Mouse (Mus musculus) erythroblast, embryonic 14.5 days (primary cell): Measurements from ENCODE around the gene Zfp358. TPM values are rescaled to one million over a fixed set of nuclear protein-coding genes. Genes with fewer than 3 reads are reported as not detected.

Experiments
- H3K27me3 ChIP-seq: 2 replicates; pipeline ENCODE4 v1.6.1; 2012; ENCODE audit warnings: inconsistent platforms; ENCODE audit not compliant: control insufficient read depth
- H3K36me3 ChIP-seq: 2 replicates; pipeline ENCODE4 v1.6.1; 2012; ENCODE audit warnings: mild to moderate bottlenecking, inconsistent platforms; ENCODE audit not compliant: control insufficient read depth
- H3K4me1 ChIP-seq: 2 replicates; pipeline ENCODE4 v1.6.1; 2012; ENCODE audit warnings: inconsistent platforms; ENCODE audit not compliant: control insufficient read depth
- H3K4me3 ChIP-seq: replicated peaks from 2 replicates; pipeline ENCODE3; 2012; ENCODE audit warnings: moderate library complexity, mild to moderate bottlenecking, inconsistent platforms
- H3K9me3 ChIP-seq: 2 replicates; pipeline ENCODE4 v1.6.1; 2012; ENCODE audit warnings: low read length, inconsistent platforms, mixed read lengths; ENCODE audit not compliant: control insufficient read depth
- GATA1 ChIP-seq: IDR thresholded peaks from 2 replicates; pipeline ENCODE4 v1.6.1; 2012; ENCODE audit warnings: low read length, inconsistent platforms, mixed read lengths
- TAL1 ChIP-seq: IDR thresholded peaks from 3 replicates; pipeline ENCODE4 v1.6.1; 2012; ENCODE audit warnings: low read length, inconsistent platforms, mixed read lengths
- polyA plus RNA-seq: library from polyadenylated mRNA; stranded (reverse); fragments of >175 nt; gene quantifications from 2 replicates; pipeline ENCODE4 v1.2.3, GENCODE M21; 2012

The Zfp358 gene
- 0.07 and 0.20 TPM in 2 replicates for polyA plus RNA-seq

DNA sequence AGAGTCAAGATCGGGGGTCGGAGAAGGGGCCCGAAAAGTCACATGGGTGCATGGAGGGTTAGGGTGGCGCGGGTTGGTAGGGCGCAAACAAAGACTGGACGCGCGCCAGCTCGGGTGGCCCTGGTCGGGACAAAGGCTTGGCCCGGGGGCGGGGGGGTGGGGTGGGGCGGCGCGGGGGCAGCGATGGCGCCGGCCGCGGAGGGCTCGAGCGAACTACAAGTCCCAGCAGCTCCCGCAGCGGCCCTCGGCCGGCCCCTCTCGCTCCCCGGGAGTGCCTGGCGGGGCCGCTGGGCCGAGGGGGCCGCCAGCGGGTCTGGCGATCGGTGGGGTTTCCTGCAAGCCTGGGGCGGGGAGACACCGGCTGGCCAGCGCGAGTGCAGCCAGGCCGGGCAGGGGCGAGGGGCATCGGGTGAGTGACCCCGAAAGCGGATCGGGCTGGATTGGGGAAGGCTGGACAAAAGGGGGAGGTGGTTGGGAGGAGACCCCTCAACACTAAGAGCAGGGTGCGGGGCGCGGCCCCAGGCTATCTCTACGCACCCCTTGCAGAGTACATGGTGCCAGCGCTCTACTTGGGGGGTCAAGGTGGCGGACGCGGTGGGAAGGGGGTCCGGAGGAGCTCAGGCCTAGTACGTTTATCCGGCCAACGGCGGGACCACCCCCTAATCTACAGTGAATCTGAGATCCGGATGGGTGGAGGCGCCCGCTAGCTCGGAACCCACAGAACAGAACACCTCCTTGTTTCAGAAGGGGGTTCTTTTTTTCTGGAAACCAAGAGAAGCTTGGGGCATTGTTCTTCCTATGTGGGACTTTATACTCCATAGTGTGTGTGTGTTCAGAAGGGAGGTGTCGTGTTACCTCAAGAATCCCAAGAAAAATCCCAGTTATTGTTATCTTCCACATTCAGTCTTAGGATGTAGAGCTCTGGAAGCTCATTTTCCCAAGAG, at the start of gene Zfp358:
Gene Zfp358, plus strand, starts transcription at position 238 of the 944 bp plus-strand sequence.
- Histone ChIP-seq H3K4me3 (peak within 1 kb of the TSS; percentile 72), H3K36me3 (peaks cover 10% of the 10 kb centered on the region), H3K4me1 (peaks cover 30% of the 10 kb centered on the region), H3K27me3 (peaks cover 29% of the 10 kb centered on the region), H3K9me3 (peaks cover 10% of the 10 kb centered on the region)
- TF ChIP-seq GATA1 = no peak
- TF ChIP-seq TAL1 = no peak

DNA sequence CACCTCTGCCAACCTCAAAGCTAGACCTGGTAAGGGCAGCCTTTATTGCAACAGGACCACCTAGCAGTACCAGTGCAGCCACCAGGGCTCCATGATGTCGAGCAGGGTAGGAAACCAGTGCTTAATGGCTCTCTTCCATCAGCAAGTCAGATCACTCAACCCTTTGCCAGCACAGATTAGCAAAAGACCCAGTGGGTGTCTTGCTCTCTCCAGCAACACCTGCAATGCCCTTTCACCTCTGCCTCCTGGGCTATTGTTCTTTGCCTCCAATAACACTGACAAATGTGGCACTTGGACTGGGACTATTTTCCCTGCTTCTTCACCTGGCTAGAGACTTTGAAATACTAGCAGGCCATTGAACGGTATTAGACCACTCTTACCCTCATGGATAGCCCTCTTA, 43.7 kb upstream of the Zfp358 start:
- no peaks in the 10 kb centered on the region for H3K27me3 ChIP-seq
- H3K4me3 ChIP-seq = no peak overlapping the region
- TF ChIP-seq GATA1 (no peak), TAL1 (no peak)
- H3K36me3 ChIP-seq = peaks cover 65% of the 10 kb centered on the region
- H3K4me1 ChIP-seq = no peaks in the 10 kb centered on the region
- no peaks in the 10 kb centered on the region for H3K9me3 ChIP-seq

DNA sequence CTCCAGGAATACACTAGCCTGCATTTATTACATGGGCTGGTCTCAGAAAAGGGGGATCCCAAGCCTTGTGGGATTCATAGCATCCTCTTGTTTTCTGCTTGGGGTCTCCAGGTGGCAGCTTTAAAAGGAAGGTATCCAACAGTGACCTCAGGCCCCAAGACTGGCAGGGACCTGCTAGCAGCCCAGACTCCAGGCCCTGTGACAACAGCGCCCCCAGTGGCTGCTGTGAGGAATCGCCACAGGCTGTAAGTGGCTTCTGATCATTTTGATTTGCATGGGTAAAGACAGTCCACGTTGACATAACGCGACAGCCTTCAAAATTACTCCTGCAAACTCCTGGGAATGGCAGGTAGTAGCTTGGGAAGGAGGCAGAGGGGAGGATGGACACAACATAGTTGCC, 42.3 kb upstream of the Zfp358 start:
- Histone ChIP-seq H3K4me3 (no peak overlapping the region), H3K4me1 (no peaks in the 10 kb centered on the region), H3K9me3 (no peaks in the 10 kb centered on the region), H3K36me3 (peaks cover 71% of the 10 kb centered on the region), H3K27me3 (no peaks in the 10 kb centered on the region)
- TF ChIP-seq TAL1 = no peak
- no peak for TF ChIP-seq GATA1

DNA sequence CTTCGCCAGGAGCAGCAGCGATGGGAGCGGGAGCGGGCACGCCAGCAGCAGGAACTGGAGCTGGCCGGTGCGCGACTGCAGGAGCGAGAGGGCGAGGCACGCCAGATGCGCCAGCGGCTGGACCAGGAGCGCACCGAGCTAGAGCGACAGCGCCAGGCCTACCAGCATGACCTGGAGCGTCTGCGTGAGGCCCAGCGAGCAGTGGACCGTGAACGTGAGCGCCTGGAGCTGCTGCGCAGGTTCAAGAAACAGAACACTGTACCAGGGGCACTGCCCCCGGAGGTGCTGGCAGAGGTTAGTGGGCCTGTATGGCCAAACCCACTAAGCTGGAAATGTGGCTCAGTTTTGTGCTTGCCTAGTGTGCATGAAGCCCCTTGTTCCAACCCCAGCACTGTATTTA, 40.9 kb upstream of the Zfp358 start:
- no peaks in the 10 kb centered on the region for H3K27me3 ChIP-seq
- no peak overlapping the region for H3K4me3 ChIP-seq
- H3K4me1 ChIP-seq = no peaks in the 10 kb centered on the region
- no peaks in the 10 kb centered on the region for H3K9me3 ChIP-seq
- no peak for TF ChIP-seq GATA1
- no peak for TF ChIP-seq TAL1
- H3K36me3 ChIP-seq = peaks cover 76% of the 10 kb centered on the region

DNA sequence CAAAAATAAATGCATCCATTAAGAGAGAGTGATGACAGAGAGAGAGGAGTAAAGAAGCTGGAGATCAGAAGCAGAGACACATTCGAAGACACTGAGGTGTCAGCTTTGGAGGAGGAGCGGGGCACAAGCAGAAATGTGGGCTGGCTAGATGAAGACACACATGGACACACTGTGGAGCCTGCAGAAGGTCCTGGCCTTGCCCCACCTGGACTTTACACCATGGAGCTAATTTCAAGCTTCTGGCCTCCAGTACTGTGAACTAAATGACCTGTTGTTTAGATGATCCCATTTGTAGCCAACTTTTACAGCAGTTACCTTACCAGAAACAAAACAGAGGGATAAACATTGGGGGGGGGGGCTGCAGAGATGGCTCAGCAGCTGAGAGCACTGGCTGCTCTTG, 29.7 kb upstream of the Zfp358 start:
- Histone ChIP-seq H3K36me3 (peaks cover 6% of the 10 kb centered on the region; the same call in 1 of the 2 replicates), H3K4me3 (no peak overlapping the region), H3K9me3 (no peaks in the 10 kb centered on the region), H3K4me1 (peaks cover 17% of the 10 kb centered on the region), H3K27me3 (no peaks in the 10 kb centered on the region)
- TF ChIP-seq TAL1 = no peak
- no peak for TF ChIP-seq GATA1

DNA sequence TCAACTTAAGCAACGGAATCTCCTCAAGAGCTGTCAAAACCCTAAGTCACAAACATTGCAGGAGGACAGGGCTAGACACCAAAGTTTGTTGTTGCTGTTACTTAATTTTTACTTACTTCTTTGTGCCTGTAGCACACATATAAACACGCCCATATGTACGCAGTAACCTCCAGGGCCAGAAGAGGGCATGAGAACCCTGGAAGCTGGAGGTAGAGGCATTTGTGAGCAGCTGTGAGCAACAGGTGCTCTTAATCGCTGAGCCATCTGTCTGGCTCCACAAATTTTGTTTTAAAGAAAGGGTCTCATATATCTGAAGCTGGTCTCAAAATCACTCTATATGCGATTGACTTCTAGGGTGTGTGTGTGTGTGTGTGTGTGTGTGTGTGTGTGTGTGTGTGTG, 28.6 kb upstream of the Zfp358 start:
- Histone ChIP-seq H3K9me3 (no peaks in the 10 kb centered on the region), H3K36me3 (peaks cover 3% of the 10 kb centered on the region; the same call in 1 of the 2 replicates), H3K4me3 (no peak overlapping the region), H3K27me3 (no peaks in the 10 kb centered on the region), H3K4me1 (peaks cover 18% of the 10 kb centered on the region)
- TF ChIP-seq GATA1 = no peak
- no peak for TF ChIP-seq TAL1

DNA sequence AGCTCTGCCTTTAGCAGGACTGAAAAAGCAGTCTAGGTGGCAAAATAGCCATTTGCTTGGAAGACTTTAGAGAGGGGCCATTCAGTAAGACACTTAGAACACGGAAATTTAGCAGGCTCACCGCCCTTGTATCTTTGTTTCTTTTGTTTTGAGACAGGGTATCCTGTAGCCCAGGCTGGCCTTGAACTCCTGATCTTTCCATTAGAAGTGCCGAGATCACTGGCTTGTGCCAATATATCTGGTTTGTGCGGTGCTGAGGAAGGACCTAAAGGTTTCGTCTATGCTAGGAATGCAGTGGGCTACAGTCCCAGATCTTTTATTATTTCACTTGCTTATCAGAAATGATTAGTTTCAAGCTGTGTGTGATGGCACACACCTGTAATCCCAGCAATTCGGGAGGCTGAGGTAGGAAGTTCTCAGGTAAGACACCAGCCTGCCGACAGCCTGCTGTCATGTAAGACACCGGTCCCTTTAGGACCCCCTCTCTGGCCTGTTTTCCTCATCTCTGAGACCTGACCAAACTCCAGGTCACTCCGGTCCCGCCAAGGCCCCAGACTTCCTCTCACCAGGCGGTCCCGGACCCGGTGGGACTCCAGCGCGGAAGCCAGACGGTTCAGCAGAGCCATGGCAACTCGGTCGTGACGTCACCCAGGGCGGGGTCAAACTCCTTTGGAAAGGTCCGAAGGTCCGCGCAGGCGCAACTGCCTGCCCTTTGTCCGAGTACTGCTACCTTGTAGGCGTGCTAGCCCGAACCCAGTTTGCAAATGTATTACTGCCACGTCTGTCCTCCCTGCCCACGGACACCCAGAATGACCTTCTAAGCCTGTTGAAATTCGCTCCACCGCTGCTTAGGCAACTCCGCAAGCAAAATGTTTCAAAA, 25.7 kb upstream of the Zfp358 start, which contains the start of gene Pex11g:
Gene Pex11g, minus strand, starts transcription at position 675 of the 880 bp plus-strand sequence.
- TF ChIP-seq TAL1 = no peak
- no peak for TF ChIP-seq GATA1

DNA sequence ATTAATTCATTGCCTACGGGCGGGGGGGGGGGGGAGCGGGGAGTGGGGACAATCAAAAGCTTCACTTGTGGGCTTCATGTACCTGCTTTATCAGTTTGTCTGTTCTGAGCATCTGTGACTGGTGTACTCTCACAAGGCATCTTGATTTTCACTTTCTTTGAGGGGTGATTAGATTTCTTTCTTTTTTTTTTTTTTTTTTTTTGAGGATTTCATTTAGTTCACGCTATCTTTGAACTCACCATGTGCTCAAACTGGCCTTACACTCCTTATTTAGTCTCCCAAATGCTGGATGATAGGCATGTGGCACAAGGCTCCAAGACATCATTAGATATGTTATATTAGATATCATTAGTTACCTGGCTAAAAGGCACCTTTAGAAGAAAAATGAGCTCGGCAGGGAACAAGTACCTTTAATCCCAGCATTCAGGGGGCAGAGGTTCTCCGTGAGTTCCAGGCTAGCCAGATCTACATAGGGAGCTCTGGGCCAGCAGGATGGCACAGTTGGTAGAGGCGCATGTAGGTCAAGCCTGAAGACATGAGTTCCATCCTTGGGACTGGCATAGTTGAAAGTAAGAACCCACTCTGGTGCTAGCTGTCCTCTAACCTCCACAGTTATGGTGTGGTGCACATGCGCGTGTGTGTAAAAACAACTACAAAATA, 24.9 kb upstream of the Zfp358 start:
- H3K4me3 ChIP-seq = peak overlapping the region; percentile 64
- no peaks in the 10 kb centered on the region for H3K27me3 ChIP-seq
- TF ChIP-seq GATA1 (no peak), TAL1 (no peak)
- no peaks in the 10 kb centered on the region for H3K9me3 ChIP-seq
- peaks cover 18% of the 10 kb centered on the region for H3K4me1 ChIP-seq
- H3K36me3 ChIP-seq = no peaks in the 10 kb centered on the region

More for the DNA sequence above, 25.7 kb upstream of the Zfp358 start, which contains the start of gene Pex11g:
- no peaks in the 10 kb centered on the region; the same call in 1 of the 2 replicates for H3K36me3 ChIP-seq
- H3K4me1 ChIP-seq = peaks cover 18% of the 10 kb centered on the region
- H3K27me3 ChIP-seq = no peaks in the 10 kb centered on the region
- H3K9me3 ChIP-seq = no peaks in the 10 kb centered on the region
- H3K4me3 ChIP-seq = peak within 1 kb of the TSS; percentile 64

DNA sequence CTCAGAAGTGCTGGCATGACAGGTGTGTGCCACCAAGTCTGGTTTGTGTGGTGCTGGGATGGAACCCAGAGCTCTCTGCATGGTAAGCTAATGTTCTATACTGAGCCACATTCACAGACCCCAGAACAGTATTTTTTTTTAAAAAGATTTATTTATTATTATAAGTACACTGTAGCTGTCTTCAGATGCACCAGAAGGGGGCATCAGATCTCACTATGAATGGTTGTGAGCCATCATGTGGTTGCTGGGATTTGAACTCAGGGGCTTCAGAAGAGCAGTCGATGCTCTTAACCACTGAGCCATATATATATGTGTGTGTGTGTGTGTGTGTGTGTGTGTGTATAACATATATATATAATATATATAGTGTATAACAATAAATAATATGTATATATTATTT, 24.1 kb upstream of the Zfp358 start:
- no peaks in the 10 kb centered on the region for H3K27me3 ChIP-seq
- H3K4me1 ChIP-seq = peaks cover 18% of the 10 kb centered on the region
- no peak overlapping the region for H3K4me3 ChIP-seq
- H3K9me3 ChIP-seq = no peaks in the 10 kb centered on the region
- TF ChIP-seq TAL1 = no peak
- TF ChIP-seq GATA1 = no peak
- no peaks in the 10 kb centered on the region for H3K36me3 ChIP-seq
